Mouse (Mus musculus): ENCODE results near the gene Osbpl6. TPM values are rescaled to one million over a fixed set of nuclear protein-coding genes. Genes with fewer than 3 reads are reported as not detected.

Gene Osbpl6
- total and polyA plus RNA-seq, 3 experiments, result 0.04 TPM; not detected in 2

GRCm38 (mm10) chr2:76566933-76567551 is 160.7 kb downstream of the Osbpl6 start:
- H3K27ac ChIP-seq (ENCODE audit: control insufficient read depth, low read depth, low read length), result no peak overlapping the region
- no peaks in the 10 kb centered on the region for H3K36me3 ChIP-seq (ENCODE audit: control insufficient read depth in 1 of 2, insufficient read depth in 2 of 2, low read length in 2 of 2)
- no peak overlapping the region for H3K4me3 ChIP-seq (ENCODE audit: control insufficient read depth in 1 of 2, insufficient read depth in 1 of 2, low read depth in 2 of 2, low read length in 2 of 2)
- DNase-seq (ENCODE audit: low read depth, low spot score), result no peak
- H3K27me3 ChIP-seq (ENCODE audit: control insufficient read depth in 1 of 2, insufficient read depth in 2 of 2, low read length in 2 of 2), result no peaks in the 10 kb centered on the region; a peak in 1 of 4 replicates
- no peaks in the 10 kb centered on the region for H3K9me3 ChIP-seq (replicated peaks; ENCODE audit: insufficient read depth, low read length)
- H3K4me1 ChIP-seq (ENCODE audit: control insufficient read depth in 1 of 2, insufficient read depth in 2 of 2, low read length in 2 of 2), result no peaks in the 10 kb centered on the region
- no peak overlapping the region for H3K9ac ChIP-seq (ENCODE audit: control insufficient read depth, low read depth, low read length, poor library complexity, severe bottlenecking)
- no peak for TF ChIP-seq E2F4 (IDR thresholded peaks at IDR 0.05; ENCODE audit: borderline replicate concordance, low read depth, low read length)
- TF ChIP-seq MAX (IDR thresholded peaks at IDR 0.05; ENCODE audit: low read length), result no peak
- no peak for TF ChIP-seq POLR2AphosphoS2 (IDR thresholded peaks at IDR 0.05; ENCODE audit: low read length)
- TF ChIP-seq MAZ (IDR thresholded peaks at IDR 0.05; ENCODE audit: low read depth, low read length), result no peak
- no peak for TF ChIP-seq BHLHE40 (IDR thresholded peaks at IDR 0.05; ENCODE audit: borderline replicate concordance, low read depth, low read length)
- TF ChIP-seq RCOR1 (IDR thresholded peaks at IDR 0.05; ENCODE audit: low read depth, low read length), result no peak
- TF ChIP-seq MYB (IDR thresholded peaks at IDR 0.05; ENCODE audit: low read depth, low read length), result no peak
- no peak for TF ChIP-seq TBP (IDR thresholded peaks at IDR 0.05; ENCODE audit: low read depth, low read length)
- TF ChIP-seq KAT2A (conservative IDR thresholded peaks at IDR 0.05; ENCODE audit: low read depth, low read length), result no peak
- no peak for TF ChIP-seq ETS1 (IDR thresholded peaks at IDR 0.05; ENCODE audit: low read depth, low read length)
- no peak for TF ChIP-seq SMC3 (IDR thresholded peaks at IDR 0.05; ENCODE audit: low read depth, low read length)
- no peak for TF ChIP-seq RAD21 (IDR thresholded peaks at IDR 0.05; ENCODE audit: low read depth, low read length)
- no peak for TF ChIP-seq MEF2A (IDR thresholded peaks at IDR 0.05; ENCODE audit: extremely low read depth, insufficient replicate concordance, low read depth, low read length, poor library complexity, severe bottlenecking)
- TF ChIP-seq USF1 (IDR thresholded peaks at IDR 0.05; ENCODE audit: low read depth, low read length), result no peak
- no peak for TF ChIP-seq ZMIZ1 (IDR thresholded peaks at IDR 0.05; ENCODE audit: low read depth, low read length)
- H3K79me2 ChIP-seq (ENCODE audit: control insufficient read depth, insufficient read depth, low read length, poor library complexity), result no peaks in the 10 kb centered on the region

- Histone ChIP-seq H3K4me3 (ENCODE audit: control insufficient read depth in 1 of 2, insufficient read depth in 1 of 2, low read depth in 2 of 2, low read length in 2 of 2) (no peak overlapping the region), H3K9me3 (replicated peaks; ENCODE audit: insufficient read depth, low read length) (no peaks in the 10 kb centered on the region), H3K79me2 (ENCODE audit: control insufficient read depth, insufficient read depth, low read length, poor library complexity) (no peaks in the 10 kb centered on the region), H3K36me3 (ENCODE audit: control insufficient read depth in 1 of 2, insufficient read depth in 2 of 2, low read length in 2 of 2) (no peaks in the 10 kb centered on the region), H3K9ac (ENCODE audit: control insufficient read depth, low read depth, low read length, poor library complexity, severe bottlenecking) (no peak overlapping the region), H3K27me3 (ENCODE audit: control insufficient read depth in 1 of 2, insufficient read depth in 2 of 2, low read length in 2 of 2) (peaks cover 0 to 5% of the 10 kb centered on the region in 2 experiments; a peak in 2 of 4 replicates), H3K27ac (ENCODE audit: control insufficient read depth, low read depth, low read length) (no peak overlapping the region), H3K4me1 (ENCODE audit: control insufficient read depth in 1 of 2, insufficient read depth in 2 of 2, low read length in 2 of 2) (no peaks in the 10 kb centered on the region)
- TF ChIP-seq CHD2 (IDR thresholded peaks at IDR 0.05; ENCODE audit: low read length) (no peak), SIN3A (IDR thresholded peaks at IDR 0.05; ENCODE audit: low read length) (no peak), ZC3H11A (IDR thresholded peaks at IDR 0.05; ENCODE audit: low read depth, low read length) (no peak), MEF2A (IDR thresholded peaks at IDR 0.05; ENCODE audit: extremely low read depth, insufficient replicate concordance, low read depth, low read length, poor library complexity, severe bottlenecking) (no peak), RCOR1 (IDR thresholded peaks at IDR 0.05; ENCODE audit: low read depth, low read length) (no peak), SMC3 (IDR thresholded peaks at IDR 0.05; ENCODE audit: low read depth, low read length) (no peak), NELFE (IDR thresholded peaks at IDR 0.05; ENCODE audit: low read depth, low read length) (no peak), ZMIZ1 (IDR thresholded peaks at IDR 0.05; ENCODE audit: low read depth, low read length) (no peak), ETS1 (IDR thresholded peaks at IDR 0.05; ENCODE audit: low read depth, low read length) (no peak), HCFC1 (IDR thresholded peaks at IDR 0.05; ENCODE audit: low read depth, low read length) (no peak), JUND (IDR thresholded peaks at IDR 0.05; ENCODE audit: low read depth, low read length) (no peak), MAZ (IDR thresholded peaks at IDR 0.05; ENCODE audit: low read depth, low read length) (no peak)
- no peak for DNase-seq (ENCODE audit: low read depth, low spot score)
These were observed 165.2 kb downstream of the Osbpl6 start for GRCm38 (mm10) chr2:76571543-76571942.

Data from MEL (cell line).